In the genomic region with DNA sequence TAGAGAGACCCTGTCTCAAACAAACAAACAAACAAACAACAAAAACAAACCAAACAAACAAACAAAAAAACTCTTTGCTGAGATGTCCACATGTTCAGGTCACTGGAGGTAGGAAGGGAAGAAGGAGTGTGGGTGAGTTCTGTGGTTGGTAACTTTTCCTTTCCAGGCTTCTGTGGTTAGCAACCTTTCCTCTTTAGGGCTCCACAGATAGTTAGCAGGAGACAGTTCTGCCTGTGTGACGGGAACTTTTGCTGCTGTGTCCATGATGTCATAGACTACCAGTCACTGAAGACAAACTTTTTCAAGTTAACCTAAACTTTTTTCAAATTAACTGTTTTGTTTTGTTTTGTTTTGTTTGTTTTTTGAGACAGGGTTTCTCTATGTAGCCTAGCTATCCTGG, we compare ENCODE assay signal across 16 mouse cellular contexts.
"Had no signal": no experiment of that assay in that cellular context is flagged by ENCODE, and none has a peak within 500 bp of the region (broad histone marks: within the 10 kb centered on the region; RNA-seq: fewer than 3 reads in every experiment).

No protein-coding gene starts in this region.

- ATAC-seq: midbrain, embryonic 15.5 days had no signal

- H3K36me3 ChIP-seq: midbrain, embryonic 10.5 days; midbrain, embryonic 12.5 days; midbrain, embryonic 15.5 days; neural tube, embryonic 13.5 days; neural tube, embryonic 15.5 days; stomach, embryonic 15.5 days had no signal

- H3K9ac ChIP-seq: liver, embryonic 14.5 days; lung, embryonic 14.5 days; midbrain, embryonic 12.5 days; midbrain, embryonic 15.5 days; neural tube, embryonic 13.5 days; neural tube, embryonic 15.5 days; stomach, embryonic 15.5 days had no signal

- H3K4me3 ChIP-seq: midbrain, embryonic 10.5 days; midbrain, embryonic 12.5 days; midbrain, embryonic 15.5 days; neural tube, embryonic 13.5 days; neural tube, embryonic 15.5 days; stomach, embryonic 15.5 days had no signal

- H3K27me3 ChIP-seq: midbrain, embryonic 12.5 days; midbrain, embryonic 15.5 days; neural tube, embryonic 13.5 days; neural tube, embryonic 15.5 days; stomach, embryonic 15.5 days had no signal

- H3K4me2 ChIP-seq: lung, embryonic 14.5 days; midbrain, embryonic 12.5 days; midbrain, embryonic 15.5 days; neural tube, embryonic 13.5 days; neural tube, embryonic 15.5 days; stomach, embryonic 15.5 days had no signal

- H3K4me1 ChIP-seq: midbrain, embryonic 10.5 days; midbrain, embryonic 12.5 days; midbrain, embryonic 15.5 days; neural tube, embryonic 13.5 days; neural tube, embryonic 15.5 days; stomach, embryonic 15.5 days had no signal

- H3K9me3 ChIP-seq: midbrain, embryonic 10.5 days; midbrain, embryonic 12.5 days; midbrain, embryonic 15.5 days; neural tube, embryonic 13.5 days; neural tube, embryonic 15.5 days; stomach, embryonic 15.5 days had no signal

- H3K27ac ChIP-seq: liver, embryonic 14.5 days; midbrain, embryonic 10.5 days; midbrain, embryonic 12.5 days; midbrain, embryonic 15.5 days; neural tube, embryonic 13.5 days; neural tube, embryonic 15.5 days; stomach, embryonic 15.5 days; stomach, postnatal 0 days had no signal

- DNase-seq: lung, adult 18-20 months; lung, embryonic 14.5 days; lung, postnatal 10 days; lung, postnatal 4 days; right cerebral cortex, postnatal 14 days; thymus, adult 2 months; thymus, postnatal 25 days; thymus, postnatal 4 days had no signal
